Mouse (Mus musculus): ENCODE data around the gene Cep128.
"Not testable (repeated sequence)": the region's sequence is repeated elsewhere in the genome, so short reads cannot be mapped to it uniquely, and the experiment has no call there.

Cep128 gene

DNA sequence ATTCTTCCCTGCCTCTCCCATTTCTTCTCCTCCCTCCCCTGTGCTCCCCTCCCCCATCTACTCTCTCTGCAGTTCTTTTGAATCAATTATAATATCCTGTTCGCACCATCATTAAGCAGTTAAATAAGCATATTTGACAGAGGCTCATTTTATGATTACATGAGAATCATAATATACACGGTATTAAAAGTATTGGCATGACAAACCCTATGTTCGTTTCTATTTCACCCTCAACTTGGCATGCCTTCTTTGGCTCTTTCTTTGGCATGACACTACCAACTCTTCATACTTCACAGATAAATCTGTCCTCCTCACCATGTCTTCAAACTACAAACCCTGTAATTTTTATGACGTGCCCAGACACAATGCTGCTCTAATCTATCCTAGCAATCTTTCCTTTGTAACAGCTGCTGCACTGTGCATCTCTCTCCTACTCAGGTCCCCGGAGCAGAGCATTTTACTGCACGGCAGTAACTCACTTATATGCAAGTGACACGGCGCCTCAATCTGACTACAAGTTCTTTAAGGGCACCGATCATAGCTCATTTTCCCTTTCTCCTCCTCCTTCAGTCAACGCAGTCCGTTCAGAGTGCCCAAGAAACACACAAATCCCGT, 324.4 kb downstream of the Cep128 start:
- DNase-seq (ENCODE audit: low read depth): no peak

DNA sequence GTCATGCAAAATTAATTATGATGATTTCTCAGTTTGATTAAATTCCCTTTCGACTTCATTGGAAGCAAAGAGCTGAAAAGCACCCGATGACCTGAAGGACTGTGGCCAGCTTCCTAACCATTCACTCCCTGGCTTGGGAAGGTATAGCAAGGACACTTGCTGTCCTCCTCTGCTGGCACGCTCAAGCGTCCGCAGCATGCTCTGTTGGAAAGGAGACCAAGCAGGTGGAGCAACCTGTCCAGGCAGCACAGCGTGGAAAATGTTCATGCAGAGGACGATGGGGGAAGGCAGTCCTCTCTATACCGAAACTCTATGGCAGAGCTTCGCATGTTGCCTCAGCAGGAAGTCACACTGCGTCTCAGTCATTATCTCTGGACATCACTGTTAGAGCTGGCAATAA, 327.3 kb downstream of the Cep128 start:
- no peak for DNase-seq (ENCODE audit: low read depth)

DNA sequence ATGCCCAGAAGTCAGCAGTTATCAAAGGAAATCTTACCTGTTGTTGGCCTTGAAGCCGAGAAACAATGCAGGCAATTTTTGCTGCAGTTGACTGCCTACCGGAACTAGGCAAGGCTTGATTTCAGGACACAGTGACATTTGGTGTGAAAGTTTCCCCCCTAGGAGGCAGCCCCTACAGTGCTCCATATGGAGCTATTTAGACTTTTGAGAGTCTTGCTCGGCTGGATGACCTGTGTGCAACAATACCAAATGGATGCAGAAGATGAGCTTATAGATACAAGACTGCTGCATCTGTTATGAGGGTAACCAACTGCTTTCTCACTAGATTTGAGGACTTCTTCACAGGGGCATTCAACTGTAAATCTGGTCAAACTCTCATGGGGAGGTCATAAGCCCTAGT, 331.9 kb downstream of the Cep128 start:
- no peak for DNase-seq (ENCODE audit: low read depth)

DNA sequence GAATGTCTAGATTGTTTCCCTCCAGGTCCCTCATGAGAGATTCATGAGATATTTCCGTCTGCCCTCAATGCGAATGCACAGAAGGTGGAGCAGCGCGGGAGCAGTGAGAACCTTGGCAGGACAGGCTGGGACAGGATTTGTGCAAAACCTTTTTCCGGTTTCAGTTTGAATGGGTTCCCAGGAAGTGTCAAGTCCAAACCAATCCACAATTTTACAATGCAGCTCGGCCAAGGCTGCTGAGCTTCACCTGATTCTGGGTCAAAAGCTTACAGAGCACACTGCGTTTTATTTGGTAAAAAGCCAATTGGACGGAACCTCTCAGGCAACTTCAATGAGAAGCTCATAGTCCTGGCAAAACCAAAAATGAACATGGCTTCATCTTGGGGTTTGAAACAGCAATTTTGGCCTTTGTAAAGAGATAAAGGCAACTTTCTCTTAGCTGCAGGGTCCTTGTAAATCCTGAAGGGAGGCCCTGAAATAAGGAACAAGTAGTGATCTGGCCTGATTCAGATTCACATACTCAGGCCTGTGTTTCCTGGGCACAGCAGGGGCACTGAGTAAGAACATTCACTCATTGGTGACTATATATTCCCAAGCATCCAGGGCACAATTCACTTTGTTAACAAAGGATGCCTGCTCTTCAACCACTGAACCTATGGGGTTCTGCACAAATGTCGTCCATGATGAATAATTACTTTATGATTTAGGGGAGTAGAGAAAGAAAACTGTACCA, 333.4 kb downstream of the Cep128 start:
- no peak for DNase-seq (ENCODE audit: low read depth)

DNA sequence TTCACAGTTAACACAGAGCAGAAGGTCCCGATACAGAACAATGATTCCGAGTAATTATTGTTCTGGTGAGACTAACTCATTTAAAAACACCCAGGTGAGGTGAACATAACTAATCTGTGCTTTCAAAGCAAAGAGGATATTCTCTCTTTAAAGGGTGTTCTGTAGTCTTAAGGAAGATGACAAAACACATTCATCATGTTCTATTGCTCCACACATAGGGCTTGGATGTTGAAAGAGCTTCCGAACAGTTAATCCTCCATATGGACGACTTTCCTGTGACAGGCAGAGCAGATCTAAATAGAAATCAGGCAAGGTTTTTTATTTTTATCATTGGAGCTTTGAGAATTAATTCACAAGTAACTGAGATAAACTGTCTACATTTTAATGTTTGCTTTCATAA, 342.8 kb downstream of the Cep128 start:
- DNase-seq (ENCODE audit: low read depth): no peak

DNA sequence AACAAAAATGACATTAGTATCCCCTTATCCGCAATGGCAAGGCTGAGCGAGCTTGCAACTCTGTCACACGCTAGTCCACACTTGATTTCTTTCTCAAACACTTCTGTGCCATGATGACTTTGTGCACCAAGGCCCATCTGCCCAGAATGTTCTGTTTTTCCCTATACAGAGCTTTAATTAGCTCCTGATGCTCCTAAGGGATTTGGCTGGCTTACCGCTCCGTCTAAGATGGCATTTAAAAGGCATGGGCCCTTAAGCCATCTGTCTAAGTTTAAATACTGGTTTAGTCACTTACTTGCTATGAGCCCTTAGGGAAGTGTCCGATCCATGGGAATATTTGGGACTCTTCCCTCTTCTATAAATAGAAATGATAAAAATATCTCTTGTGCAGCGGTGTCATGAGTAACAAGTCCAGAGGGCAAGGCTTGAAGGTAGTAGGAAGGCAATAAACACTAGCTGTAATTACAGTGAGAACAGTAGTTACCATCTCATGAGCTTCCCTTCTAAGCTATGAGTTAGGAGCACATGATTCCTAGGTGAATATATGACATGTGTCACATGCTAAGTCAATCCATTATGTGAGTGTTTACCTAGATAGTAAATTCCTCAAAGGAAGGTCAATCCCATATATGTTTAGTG, 343.8 kb downstream of the Cep128 start:
- DNase-seq (ENCODE audit: low read depth): no peak

DNA sequence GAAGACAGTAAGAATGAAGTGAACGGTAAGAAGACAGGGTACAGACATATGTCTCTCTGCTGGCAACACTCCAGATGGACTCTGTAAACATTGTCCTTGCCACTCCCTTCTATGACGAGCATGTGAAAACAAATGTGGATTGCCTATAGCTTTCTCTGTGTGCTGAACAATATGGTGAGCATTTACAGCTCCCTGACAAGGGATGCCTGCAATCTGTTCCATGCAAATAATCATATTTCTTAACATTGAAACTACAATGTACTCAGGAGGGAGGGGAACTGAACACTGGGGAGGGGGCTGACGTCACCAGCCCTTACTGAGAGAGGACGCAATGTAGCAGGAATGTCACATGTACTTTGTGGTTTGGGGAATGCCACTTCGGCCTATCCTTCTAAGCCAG, 355.1 kb downstream of the Cep128 start:
- DNase-seq (ENCODE audit: low read depth): no peak

DNA sequence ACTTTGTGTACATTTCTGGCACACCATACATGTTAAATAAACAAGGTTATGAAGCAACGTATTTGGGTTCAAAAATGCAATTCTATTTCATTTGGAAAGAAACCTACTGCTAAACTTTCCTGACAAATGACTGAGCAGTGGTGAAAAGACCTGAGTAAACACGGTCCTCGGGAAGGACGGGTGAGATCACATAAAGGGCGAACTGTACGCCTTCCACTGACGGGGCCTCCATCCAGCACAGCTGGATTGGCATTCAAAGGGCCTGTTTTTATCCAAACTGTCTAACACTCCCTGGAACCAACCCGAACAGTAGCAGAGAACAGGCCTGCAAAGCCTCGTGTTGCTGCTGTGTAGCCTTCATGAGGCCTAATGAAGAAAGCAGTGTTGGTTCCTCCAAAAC, 356.5 kb downstream of the Cep128 start:
- no peak for DNase-seq (ENCODE audit: low read depth)

DNA sequence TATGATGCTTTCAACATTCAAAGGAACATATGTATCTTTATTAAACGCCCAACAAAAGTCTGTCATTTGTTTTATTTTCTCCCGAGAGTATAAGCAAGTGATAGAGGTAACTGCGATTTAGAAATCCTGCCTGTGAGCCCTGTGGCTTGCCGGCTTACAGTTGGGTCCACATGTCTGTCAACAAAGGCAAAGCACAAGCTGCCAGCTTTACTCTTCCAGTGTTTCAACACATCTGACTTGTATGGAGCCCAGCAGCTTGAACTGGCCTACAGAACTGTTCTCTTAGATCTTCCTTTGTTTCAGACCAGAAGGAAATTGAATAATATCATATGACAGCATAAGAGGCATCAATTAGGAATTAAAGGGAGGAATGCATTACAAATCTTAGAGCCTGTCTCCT, 357.1 kb downstream of the Cep128 start:
- DNase-seq (ENCODE audit: low read depth): no peak

DNA sequence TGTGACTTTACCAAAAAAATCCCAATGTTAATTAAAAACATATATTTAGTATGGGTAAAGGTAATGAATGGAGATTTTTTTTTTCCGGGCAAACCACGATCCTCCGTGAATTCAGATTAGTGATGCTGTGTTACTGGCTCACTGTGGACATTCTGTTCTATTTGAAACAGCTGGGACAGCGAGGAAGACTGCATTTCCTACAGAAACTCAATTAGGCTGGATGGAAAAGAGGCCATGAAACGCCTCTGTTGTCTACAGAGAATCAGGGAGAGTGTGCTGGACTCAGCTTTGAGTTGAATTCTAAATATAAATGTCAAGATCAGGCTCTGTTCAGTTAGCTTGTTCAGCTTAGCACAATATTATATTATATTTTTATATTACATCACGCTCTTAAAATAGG, 369.1 kb downstream of the Cep128 start:
- no peak for DNase-seq (ENCODE audit: low read depth)

DNA sequence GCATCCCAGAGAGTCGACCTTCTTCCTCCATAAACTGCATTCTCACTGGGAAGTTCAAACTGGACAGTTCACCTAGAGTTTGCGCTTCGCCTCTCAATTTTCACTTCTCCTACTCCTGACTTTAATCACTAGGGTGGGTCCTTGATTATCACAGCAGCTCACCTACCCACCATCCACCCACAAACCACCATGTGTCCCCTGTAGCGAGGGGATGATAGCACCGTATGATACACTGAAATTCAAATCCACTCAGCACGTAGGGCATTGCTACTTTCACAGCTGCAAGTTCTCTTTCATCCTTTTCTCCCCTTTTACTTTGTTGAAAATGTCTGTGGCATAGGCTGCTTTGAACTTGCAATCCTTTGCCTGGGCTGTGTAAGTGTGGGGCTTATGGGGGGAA, 371.2 kb downstream of the Cep128 start:
- no peak for DNase-seq (ENCODE audit: low read depth)

DNA sequence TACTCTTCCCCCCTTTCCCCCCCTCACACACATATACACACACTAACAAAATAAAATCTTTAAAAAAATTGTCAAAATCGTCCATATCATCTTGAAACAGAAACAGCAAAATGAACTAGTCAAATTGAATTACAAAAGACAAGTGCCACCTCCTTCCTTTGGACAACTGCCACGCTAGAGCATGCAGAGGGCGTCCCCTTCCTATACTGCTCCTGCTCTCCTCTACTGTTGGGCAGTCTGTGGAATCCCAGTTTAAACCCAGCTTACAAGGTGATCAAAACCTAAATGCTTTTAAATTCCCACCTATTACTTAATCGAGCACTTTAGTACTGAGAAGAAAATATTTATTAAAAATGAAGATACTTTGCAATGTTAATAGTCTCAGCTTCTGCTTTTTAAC, 372.0 kb downstream of the Cep128 start:
- DNase-seq (ENCODE audit: low read depth): no peak

DNA sequence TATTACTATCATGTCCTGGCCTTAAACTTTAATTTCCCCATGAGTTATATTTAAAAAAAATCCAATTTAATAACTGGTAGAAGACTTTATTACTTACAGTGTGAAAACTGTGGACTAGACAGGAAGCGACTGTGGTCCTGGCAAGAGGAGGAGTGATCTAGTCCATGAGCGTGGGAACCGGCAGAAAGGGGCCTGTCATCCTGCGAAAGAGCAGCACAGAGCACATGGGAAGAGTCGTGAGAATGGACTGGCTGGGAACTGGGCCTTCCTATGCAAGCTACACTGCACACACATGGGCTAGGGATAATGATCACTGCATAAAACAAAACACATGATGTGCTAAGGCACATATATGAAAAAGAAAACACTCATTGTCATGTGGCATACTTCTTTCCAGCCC, 375.5 kb downstream of the Cep128 start:
- peak; percentile 5 for DNase-seq (ENCODE audit: low read depth)

DNA sequence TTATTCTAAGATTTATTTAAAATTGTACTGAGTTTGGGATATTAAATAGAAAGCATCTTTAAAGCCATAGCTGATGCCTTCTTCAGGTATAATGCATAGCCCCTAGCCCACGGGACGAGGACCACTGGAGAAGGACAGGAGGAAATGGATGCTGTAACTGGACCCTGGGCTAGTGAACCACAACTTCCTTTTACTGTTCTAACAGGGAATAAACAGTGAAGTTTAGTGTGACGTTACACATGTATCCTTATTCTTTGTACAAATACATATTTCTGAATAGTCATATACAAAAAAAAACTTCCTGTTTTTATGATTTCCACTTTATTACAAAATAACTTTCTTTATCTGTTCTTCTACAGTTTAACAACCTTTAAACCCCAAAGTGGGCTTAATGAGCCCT, 376.0 kb downstream of the Cep128 start:
- DNase-seq (ENCODE audit: low read depth): no peak

DNA sequence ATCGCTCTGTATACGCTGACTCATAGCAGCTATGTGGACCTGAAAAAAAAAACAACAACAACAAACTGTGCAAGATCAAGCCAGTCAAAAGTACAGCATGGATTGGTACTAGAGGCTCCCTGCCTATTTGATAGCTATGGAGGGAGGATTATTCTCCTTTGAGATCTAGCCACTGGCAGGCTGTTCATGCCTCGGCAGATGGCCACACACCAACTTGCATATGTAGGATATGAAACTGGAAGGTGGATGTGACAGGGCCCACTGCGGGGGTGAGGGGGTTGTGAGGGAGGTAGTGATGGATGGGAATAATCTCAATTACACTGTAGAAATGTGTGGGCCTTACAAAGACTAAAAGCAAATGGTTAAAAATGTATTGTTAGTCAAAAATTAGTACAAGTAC, 386.7 kb downstream of the Cep128 start:
- DNase-seq (ENCODE audit: low read depth): no peak

DNA sequence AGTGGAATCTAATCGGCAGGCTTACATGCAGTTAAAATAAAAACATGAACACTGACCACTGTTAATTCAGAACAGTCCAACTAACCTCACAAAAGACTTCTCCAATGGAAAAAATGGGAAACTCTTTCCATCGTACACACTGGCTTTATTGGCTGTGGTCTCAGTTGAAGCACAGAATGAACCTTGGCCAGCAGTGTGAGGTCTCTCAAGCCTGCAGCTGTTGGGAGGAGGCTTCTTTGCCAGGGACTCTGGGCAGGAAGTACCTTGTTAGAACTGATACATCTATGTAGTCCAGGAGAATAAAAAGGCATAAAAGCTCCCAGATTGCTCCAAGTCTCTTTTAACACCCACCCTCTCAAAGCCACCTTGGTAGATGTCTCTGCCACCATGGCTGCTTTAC, 390.9 kb downstream of the Cep128 start:
- no peak for DNase-seq (ENCODE audit: low read depth)

DNA sequence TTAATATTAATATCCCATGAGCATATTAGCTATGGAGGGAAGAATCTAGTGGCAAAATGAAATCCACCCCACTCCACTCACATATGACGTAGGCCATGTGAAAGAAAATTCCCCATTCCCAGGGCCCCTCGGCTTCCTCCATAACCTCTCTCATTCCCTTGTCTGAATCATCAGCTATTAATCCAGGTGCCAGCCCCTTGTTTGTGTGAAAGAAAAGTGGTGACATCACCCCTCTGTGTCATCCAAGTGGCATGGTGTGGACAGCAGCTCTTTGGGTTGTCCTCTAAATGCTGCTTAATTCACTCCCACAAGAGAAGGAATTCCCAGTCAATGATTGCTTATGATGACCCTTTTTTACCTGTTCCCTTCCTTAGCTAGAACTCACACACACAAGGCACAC, 396.4 kb downstream of the Cep128 start:
- no peak for DNase-seq (ENCODE audit: low read depth)

DNA sequence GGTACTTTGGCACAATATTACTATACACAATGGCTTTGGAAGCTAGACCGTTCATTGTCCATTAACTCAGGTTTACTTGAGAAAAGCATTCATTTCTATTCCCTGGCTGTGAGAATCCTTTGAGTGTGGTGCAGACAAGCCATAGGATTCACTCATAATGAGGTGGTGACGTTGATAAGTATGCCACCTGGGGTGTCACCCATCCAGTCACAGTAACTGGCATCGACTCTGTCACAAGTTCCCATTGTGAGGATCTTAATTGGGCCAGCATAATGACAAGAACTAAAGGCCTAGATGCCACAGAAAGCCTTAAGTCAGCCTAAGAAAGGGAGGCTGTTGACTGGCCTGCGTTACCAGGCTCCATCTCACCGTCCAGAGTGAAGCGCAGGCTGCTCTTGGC, 396.9 kb downstream of the Cep128 start:
- DNase-seq (ENCODE audit: low read depth): no peak

DNA sequence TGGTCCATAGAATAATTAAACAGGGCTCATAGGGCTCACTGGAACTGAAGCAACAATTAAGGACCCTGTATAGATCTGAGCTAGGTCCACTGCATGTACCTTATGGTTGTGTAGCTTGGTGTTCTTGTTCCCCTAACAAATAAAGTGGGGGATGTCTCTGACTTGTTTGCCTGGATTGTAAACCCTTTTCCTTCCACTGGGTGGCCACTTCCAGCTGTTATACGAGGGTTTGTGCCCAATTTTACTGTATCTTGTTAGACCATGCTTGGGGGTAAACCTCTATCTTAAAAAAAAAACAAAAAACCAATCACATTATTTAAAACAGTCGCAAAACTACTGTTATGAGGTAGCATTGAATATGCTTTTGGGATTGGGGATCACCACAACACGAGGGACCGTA, 402.2 kb downstream of the Cep128 start:
- no peak for DNase-seq (ENCODE audit: low read depth)

DNA sequence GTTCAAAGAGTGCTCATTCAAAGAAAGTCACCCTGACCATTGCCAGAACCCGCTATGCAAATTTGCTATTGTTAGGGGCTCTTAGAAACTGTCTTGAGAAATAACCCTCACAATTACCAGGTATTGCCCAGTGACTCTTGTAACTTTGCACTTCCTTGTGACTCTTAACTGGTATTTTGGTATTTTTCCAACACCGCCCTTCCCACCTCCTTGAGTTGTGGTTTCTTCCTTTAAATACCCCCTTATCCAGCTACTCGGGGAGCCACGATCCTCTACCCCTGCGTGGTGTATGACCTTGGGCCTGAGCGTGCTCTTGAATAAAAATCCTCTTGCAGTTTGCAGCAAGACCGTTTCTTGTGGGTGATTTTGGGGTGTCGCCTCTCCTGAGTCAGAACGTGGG, 407.8 kb downstream of the Cep128 start:
- not testable (repeated sequence) for DNase-seq (ENCODE audit: low read depth)

DNA sequence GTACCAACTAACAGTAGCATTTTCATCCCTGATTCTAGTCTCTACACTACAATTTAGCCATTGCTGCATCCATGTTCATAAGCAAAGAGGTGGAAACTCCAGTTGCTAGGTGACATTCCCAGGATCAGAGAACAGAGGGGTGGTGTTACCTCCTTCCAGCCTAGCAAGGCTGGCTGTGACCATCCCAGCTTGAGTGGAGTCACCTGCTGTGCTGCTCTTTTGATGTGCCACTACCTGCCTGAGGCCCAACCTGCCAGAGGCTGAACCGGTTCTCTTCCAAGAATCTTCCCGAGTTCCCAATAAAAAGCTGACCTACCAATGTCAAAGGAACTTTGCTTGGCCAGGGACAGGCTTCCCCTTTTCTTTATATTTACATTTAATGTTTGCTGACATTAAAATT, 408.8 kb downstream of the Cep128 start:
- no peak for DNase-seq (ENCODE audit: low read depth)

DNA sequence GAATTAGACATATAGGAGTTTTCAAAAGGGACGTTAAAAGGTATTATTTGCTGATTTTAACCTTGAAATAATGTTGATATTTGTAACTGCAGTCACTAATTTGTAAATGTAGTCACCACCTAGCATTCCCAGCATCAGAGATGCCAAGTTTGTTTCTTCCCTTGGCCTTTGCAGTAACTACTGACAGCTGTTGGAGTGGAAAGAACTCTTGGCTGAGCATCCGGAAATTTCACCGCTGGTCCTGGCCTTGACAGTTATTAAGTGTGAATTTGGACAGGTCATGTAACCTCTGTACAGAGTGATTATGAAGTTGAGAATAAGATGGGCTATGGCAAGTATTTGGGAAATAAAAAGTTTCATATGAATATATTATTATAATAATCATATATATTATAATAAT, 413.1 kb downstream of the Cep128 start:
- DNase-seq (ENCODE audit: low read depth): no peak

DNA sequence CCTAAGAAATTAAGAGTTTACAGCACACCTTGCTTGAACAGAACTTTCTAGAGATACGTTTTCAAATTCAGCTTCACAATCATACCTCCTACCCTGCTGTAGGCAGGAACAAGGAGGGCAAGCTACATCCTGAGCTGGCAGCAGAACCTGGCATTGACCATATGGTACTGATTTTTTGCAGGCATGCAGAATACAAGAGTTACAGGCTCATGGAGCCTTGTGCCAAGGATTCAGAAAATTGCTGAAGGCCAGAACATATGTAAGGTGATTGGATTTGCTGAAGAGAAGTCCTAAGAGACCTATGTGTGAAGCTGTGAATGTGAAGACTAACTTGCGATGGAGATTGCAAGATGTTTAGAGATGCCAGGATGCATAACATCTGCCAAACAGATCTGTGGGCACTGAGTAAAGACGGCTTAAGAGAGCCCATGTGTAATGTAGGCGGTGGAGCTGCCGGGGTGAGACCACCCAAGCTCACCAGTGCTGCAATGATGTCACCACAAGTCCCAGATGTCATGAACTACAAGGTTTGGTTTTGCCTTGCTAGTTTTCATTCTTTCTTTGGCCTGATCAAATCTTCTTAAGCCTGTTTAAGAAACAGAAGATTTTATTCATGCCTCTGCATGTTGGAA, 422.7 kb downstream of the Cep128 start:
- DNase-seq (ENCODE audit: low read depth): no peak
